Mouse (Mus musculus): ENCODE data around the gene Chchd3.

- TF ChIP-seq CTCF (IDR thresholded peaks at IDR 0.05) (no peak), EP300 (IDR thresholded peaks at IDR 0.05) (no peak)
Observed at GRCm38 (mm10) chr6:32910692-32911091, 149.4 kb downstream of the Chchd3 start.
